Mouse (Mus musculus): ENCODE results near the gene Vdac1.
A peak's percentile ranks its signal among the peaks of the same experiment; 100 is the strongest.

Vdac1 gene

DNA sequence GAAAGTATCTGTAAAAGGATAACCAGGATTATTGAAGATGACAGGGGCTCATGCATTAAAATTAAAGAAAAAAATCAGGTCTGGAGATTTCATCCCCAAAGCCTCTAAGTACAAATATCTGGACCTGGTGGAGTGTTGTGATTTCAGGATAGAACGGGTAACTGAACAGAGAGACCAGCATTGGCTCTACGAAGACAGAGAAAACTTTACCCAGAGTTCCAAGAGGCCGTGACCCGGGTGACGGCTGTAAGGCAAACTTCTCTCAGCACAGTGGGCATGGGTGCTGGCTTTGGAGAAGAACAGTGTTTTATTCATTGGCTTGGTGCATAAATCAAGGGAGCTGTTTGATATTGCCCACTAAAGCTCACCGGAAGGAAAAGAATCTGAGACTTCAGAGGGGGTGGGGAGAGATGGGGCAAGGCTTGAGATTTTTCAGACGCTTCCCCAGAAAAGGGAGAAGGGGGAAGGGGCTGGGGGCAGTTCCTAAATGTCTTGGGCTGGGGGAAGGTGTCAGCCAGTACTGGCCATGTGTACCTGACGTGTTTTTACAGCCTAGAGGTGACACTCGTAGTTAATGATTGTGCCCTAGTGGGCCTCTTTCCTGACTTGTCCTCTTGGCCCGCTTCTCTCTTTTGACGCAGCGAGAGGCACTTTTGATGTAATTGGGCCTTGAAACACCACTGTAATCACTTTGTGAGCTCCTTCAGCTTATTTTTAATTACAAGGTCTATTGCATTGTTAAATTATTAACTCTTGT is 59.8 kb downstream of the Vdac1 start:
- no peak for DNase-seq (ENCODE audit: low spot score in 2 of 2)

DNA sequence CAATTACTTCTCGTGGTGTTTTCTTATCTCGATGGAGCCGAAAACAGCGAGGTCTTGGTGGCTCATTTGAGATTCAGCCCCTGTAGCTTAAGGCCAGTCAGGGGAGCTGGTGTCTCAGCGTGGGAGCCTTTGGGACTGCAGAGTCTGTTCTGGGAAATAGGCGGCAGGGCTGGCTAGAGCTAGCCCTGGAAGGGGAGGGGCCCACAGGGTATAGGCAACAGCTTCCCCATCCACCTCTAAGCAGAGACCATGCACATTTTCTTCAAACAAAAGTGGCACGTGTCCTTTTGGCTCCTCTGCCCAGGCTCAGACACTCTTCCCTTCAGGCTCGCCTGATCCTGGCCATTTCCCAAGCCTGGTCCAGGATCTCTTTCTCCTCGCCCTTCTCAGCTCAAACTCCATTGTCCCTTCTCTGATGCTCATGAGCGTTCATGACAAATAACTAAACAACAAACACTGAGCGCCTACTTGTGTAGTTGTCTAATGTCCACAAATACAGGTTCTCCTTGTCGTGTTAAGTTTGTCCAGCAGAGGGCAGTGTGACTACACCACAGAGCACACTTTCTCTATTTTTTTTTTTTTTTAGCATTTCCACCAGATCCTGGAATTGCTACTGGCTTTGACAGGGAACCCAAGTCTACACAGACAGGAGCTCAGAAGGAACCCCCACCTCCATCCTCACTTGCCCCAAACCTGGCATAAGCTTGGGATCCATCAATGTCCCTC is 60.6 kb downstream of the Vdac1 start:
- DNase-seq (ENCODE audit: low spot score in 2 of 2), result peak; percentile 24 to 69

DNA sequence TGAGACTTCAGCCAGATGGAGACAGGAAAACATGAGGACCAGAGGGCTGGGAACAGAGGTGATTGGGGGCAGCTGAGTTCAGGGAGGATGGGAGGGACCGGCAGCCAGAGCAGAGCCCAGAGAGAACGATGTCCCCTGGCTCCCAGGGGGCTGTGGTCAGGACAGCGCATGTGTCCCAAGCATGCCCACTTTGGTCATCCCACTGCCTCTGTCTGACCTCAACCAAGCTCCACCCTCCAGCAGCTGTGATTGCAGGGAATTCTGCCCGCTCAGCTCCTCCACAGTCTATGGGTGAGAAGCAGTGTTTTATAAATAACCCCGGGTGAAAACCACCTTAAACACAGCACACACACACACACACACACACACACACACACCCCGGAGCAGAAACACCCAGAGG is 68.8 kb downstream of the Vdac1 start:
- no peak for DNase-seq (ENCODE audit: low spot score in 2 of 2)

DNA sequence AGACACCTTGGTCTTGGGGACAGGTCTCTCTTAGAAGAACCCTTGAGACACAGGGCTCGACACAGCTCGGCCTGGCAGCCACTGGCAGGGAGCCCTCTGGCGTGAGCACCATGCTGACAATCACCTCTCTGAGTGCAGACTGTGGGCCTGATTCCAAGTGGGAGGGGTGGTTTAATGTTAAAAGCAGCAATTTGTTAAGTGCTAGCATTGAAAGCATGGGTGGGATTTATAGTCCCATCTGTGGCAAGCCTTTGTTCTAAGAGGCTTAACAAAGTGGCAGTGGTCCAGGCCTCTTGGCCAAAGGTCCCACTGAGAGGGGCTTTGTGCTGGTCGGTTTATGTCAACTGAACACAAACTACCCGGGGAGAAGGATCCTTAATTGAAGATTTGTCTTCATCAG is 70.9 kb downstream of the Vdac1 start:
- DNase-seq (ENCODE audit: low spot score in 2 of 2), result no peak

DNA sequence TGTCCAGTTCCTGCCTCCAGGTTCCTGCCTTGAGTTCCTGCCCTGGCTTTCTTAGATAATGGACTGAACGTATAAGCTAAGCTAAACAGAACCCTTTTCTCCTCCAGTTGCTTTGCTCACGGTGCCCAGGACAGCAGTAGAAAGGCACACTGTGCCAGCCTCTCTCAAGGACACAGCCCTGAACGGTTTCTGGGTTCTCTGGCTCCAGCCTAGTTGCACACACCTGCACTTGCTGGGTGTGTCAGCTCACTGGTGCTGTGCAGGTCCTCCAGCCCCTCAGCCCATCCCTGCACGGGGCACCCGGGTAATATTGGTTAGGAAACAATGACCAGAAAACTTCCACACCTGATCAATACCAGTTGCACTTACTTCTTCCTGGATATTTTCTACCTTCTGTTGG is 71.5 kb downstream of the Vdac1 start:
- DNase-seq (ENCODE audit: low spot score in 2 of 2), result no peak

DNA sequence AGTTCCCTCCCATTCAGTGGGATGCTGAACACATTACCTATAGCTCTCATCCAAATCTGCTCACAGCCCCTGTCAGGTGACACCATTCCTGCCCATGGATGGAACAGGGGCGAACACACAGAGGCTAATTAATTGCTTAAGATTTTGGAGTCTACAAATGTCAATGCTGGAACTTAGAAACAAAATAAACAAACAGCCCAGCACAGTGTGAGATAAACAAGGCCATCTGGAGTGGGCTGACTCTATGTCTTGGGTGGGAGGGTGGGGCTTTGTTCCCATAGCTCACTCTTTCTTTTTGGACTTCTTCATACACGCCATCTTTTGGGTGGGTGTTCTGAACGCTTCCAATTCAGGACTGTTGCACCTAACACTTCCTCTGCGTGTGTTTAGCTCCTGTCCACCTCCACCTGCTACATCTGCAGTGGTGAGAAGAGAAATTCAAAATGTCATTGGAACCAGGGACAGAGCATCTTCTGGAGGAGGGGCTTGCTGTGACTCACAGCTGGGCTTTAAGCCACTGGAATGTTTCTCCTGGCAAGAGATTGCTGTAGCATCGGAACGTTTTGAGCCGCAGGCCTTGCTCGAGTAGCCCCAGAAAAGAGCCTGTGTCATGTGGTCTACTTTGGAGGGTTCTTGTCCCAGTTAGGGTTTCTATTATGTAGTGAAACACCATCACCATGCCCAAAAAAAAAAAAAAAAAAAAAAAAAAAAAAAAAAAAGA is 72.6 kb downstream of the Vdac1 start:
- DNase-seq (ENCODE audit: low spot score in 2 of 2), result no peak

DNA sequence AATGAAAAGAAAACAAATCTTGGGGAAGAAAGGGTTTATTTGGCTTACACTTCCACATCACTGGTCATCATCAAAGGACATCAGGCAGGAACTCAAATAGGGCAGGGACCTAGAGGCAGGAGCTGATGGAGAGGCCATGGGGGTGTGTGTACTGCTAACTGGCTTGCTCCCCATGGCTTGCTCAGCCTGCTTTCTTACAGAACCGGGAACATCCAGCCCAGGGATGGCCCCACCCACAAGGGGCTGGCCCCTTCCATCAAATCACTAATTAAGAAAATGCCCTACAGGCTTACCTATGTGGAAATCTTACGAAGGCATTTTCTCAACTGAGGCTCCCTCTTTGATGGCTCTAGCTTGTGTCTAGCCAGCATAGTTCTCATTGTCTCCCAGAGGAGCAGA is 73.1 kb downstream of the Vdac1 start:
- DNase-seq (ENCODE audit: low spot score in 2 of 2), result no peak

DNA sequence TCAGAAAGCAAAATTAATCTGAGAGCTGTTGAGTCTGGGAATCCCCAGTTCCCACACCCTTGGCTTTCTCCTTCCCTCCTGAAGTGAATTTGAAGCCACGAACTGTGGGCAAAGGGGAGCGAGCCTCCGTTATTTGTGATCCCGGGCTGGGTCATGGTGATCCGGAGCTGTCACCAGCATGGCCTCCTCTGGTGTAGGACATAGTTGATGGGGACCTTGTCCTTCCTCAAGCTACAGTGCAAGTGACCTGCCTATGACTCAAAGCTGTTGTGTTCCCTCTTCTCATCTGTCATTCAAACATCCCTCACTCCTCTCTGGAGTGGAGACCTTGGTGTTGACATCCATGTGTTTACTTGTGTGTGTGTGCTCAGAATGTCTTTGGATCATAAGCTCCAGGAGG is 74.8 kb downstream of the Vdac1 start:
- DNase-seq (ENCODE audit: low spot score in 2 of 2), result no peak

DNA sequence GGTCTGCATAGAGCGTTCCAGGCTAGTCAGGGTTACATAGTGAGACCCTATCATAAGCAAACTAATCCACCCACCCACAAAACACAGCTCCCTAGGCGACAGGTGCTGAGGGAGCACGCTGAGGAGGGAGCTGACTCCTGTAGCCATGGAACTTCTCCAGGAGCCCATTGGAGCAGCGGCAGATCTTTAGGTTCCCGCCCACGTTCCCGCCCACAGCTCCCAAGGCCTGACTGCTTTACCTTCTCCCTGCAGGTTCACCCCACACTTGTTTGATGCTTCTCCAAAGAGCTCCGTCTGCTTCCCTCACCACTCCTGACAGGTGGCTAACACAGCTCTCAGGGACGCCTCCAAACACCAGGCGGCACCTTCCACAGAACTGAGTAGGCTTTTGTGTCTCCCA is 76.5 kb downstream of the Vdac1 start:
- no peak for DNase-seq (ENCODE audit: low spot score in 2 of 2)
